Mouse (Mus musculus): Measurements from ENCODE around the gene Tnk2.
"Not testable (repeated sequence)": the region's sequence is repeated elsewhere in the genome, so short reads cannot be mapped to it uniquely, and the experiment has no call there.

The Tnk2 gene

DNA sequence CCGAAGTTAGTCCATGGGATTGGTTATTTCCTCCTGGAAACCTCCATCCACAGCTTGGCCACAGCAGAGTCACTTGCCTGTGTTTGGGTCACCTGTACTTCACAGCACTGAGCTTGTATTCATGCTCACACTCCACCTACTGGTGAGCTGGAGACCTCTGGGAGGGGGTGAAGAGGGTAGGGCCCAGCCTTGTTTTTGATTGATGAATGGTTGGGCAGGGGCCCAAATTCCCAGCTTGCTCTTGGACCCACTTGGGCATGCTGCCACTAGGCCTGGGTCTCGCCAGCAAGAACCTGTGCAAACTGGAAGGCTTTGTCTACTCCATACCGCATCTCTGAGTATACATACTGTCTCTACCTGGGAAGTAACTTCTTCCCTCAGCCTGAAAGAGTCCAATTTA, 8.4 kb upstream of the Tnk2 start:
- no peak for DNase-seq (ENCODE audit: low spot score in 2 of 2)

DNA sequence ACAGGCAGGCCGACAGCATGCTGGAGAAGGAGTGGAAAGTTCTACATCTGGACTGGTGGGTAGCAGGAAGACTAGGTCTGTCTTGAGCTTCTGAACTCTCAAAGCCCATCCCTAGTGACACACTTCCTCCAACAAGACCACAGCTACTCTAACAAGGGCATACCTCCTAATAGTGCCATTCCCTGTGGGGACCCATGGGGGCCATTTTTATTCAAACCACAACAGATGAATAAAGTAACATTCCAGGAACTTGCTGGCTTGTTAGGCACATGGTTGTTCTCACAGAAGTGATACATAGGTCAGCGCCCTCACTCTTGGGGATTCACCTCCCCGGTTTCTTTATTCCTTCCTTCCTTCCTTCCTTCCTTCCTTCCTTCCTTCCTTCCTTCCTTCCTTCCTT, 7.3 kb upstream of the Tnk2 start:
- DNase-seq (ENCODE audit: low spot score in 2 of 2), result no peak

DNA sequence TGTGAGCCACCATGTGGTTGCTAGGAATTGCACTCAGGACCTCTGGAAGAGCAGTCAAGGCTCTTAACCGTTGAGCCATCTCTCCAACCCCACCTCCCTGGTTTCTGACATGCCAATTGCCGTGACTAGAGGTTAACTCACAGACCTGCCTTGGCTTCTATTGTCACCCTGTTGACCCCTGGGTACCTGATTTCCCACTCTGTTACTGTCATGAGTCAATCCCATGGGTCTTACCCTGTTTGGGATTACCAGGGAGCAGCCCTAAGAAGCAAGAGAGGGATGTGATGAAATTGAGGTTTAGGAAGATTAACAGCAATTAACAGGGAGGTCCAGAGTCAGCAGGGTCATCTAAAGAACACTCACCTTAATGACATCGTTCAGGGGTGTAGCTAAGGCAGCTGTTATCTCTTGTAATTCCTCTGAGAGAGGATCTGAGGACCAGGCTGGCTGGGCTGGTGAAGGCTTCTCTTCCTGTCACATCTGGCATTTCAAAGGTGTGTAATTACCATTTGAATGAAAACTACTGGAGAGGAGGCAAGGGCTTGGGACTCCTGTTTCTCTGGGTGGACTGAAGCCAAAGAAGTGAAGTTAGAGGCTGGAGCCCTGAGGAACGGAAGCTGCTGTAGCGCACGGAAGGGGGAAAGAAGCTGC, 6.7 kb upstream of the Tnk2 start:
- no peak for DNase-seq (ENCODE audit: low spot score in 2 of 2)

GRCm38 (mm10) chr16:32638476-32638875, 5.2 kb upstream of the Tnk2 start:
- DNase-seq (ENCODE audit: low spot score in 2 of 2), result peak; percentile 89 to 95

GRCm38 (mm10) chr16:32640096-32640495, 3.6 kb upstream of the Tnk2 start:
- no peak for DNase-seq (ENCODE audit: low spot score in 2 of 2)

DNA sequence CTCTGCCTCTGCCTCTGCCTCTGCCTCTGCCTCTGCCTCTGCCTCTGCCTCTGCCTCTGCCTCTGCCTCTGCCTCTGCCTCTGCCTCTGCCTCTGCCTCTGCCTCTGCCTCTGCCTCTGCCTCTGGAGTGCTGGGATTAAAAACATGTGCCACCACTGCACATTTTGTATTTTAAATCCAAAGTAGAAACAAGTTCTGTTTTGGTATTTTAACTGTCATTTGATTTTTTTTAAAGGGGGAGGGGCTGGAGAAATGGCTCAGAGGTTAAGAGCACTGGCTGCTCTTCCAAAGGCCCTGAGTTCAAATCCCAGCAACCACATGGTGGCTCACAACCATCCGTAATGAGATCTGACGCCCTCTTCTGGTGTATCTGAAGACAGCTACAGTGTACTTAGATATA, 3.0 kb upstream of the Tnk2 start:
- DNase-seq (ENCODE audit: low spot score in 2 of 2), result not testable (repeated sequence)

- DNase-seq (ENCODE audit: low spot score in 2 of 2), result no peak
These were observed 2.0 kb upstream of the Tnk2 start for GRCm38 (mm10) chr16:32641440-32642219.

- DNase-seq (ENCODE audit: low spot score in 2 of 2), result no peak
These were observed 1.4 kb upstream of the Tnk2 start for GRCm38 (mm10) chr16:32642280-32642679.

GRCm38 (mm10) chr16:32644069-32644800, 561 bp downstream of the Tnk2 start:
- peak; percentile 64 to 72 for DNase-seq (ENCODE audit: low spot score in 2 of 2)

DNA sequence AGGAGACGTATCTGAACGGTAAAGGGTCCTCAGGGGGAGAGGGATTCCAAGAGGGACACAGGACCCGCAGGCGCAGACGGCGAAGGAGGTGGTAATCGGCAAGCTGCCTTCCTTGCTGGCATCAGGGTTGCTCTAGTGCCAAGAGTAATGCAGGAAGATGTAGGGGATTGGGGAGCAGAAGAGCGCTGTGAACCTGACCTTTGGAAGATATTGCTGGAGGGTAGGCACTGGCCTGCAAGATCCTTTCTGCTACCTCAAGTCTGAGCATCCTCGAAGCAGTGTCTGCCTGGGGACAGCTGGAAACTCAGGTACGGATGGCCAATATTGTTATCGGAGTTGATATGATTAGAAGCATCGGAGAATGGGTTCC, 1.1 kb downstream of the Tnk2 start:
- DNase-seq (ENCODE audit: low spot score in 2 of 2), result no peak

DNA sequence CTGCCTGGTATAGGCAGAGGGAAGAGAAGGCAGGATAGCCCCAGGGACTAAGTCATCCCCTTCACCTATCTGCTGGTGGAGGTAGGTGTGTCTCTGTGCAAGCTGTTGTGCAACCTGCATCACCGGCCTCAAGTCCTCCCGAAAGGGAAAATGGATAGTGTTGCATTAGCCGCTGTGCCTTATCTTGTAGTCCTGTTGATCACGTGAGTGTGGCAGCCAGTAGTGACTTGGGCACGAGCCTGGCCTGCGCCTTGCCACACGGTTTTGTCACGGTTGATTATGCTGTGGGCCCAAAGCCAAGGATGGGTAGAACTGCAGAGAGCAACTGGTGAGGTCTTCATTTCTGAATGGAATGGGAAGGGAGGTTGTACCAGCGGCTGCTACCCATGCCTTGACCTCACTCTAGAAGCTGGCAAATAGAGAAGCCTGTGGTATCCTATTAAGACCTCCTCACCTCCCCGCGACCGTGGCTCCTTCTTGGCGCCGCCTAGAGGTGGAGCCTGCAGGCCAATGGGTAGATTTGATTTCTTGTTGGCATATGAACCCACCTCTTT, 1.8 kb downstream of the Tnk2 start:
- peak; percentile 78 to 83 for DNase-seq (ENCODE audit: low spot score in 2 of 2)

DNA sequence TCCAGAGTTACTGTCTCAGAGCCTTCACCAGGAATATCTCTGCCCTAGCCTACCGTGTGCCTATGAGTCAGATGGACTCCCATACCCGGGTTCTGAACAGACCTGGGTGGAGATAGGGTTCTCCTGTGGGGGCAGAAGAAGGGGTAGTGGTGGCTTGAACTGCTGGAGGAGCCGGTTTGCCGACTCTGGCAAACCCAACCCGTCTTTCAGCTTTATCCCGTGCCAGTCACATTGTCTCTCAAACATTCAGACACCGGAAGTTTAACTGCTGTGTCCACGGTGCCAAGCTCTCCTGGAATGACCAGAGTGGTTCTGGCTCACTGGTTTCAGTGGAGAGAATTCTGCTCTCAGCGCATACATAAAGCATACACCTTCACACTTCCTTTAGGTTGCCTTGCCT, 2.3 kb downstream of the Tnk2 start:
- no peak for DNase-seq (ENCODE audit: low spot score in 2 of 2)

- DNase-seq (ENCODE audit: low spot score in 2 of 2), result no peak
These were observed 4.0 kb downstream of the Tnk2 start for GRCm38 (mm10) chr16:32647712-32648111.

GRCm38 (mm10) chr16:32650461-32650860, 6.8 kb downstream of the Tnk2 start:
- DNase-seq (ENCODE audit: low spot score in 2 of 2), result no peak

GRCm38 (mm10) chr16:32650974-32651618, 7.4 kb downstream of the Tnk2 start:
- DNase-seq (ENCODE audit: low spot score in 2 of 2), result peak; percentile 20 to 42

GRCm38 (mm10) chr16:32654071-32654733, 10.5 kb downstream of the Tnk2 start:
- no peak for DNase-seq (ENCODE audit: low spot score in 2 of 2)

GRCm38 (mm10) chr16:32655534-32655933, 11.9 kb downstream of the Tnk2 start:
- DNase-seq (ENCODE audit: low spot score in 2 of 2), result no peak

- DNase-seq (ENCODE audit: low spot score in 2 of 2), result no peak
These were observed 12.6 kb downstream of the Tnk2 start for GRCm38 (mm10) chr16:32656321-32656720.

DNA sequence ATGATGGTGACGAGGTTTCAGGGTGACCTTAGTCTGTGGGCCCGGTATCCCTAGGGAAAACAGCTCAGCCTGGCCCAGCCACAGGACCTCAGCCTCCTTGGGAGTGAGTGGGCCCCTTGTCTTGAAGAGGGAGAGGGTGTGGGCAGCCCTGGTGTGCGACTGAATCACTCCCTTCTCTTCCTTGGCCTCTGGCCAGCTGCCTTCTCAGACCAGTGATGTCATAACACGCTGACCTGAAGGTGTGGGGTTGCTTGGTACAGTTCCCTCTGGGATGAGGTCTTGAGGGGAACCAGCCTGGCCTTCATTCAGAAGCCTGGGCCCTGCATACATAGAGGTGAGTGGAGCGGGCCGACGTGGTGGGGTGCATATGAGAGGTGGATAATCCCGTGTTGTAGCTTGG, 13.1 kb downstream of the Tnk2 start:
- DNase-seq (ENCODE audit: low spot score in 2 of 2), result no peak

DNA sequence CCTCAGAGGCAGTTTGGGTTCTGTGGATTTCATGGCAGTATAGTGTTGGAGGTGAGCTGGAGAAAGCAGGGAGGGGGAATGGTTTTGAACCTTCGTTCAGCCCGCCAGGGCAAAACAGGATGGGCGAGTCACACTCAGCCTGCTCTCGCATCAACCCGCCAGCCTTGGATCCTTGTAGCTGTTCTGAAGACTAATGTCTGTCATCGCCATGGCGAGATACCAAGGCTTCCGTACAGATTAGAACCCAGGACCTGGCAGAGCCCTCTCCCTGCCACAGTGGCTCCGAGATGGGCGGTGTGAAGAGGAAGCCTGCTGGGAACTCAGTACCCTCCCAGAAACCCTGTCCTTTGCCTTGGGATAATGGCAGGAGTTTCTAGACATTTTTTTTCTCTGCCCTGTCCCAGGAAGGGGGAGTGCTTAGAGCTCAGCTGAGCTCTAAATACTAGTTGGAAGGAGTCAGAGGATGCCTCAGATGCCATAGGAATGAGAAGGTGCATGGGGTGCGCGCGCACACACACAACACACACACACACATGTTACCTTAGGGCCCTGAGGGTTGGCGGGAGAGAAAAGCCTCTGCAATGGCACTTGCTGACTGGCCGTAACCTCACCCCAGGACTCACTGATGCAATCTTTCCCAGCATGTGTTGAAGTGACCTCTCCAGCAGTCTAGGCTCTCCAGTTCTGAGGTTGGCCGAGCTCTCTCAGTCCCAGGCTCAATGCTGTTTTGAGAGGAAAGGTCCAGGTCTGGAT, 14.0 kb downstream of the Tnk2 start:
- DNase-seq (ENCODE audit: low spot score in 2 of 2), result no peak

- DNase-seq (ENCODE audit: low spot score in 2 of 2), result no peak
These were observed 15.1 kb downstream of the Tnk2 start for GRCm38 (mm10) chr16:32658743-32659171.
